Mouse (Mus musculus) neural tube, embryonic 10.5 days (tissue): Measurements from ENCODE around the gene Zscan4e.
"Not testable (repeated sequence)": the region's sequence is repeated elsewhere in the genome, so short reads cannot be mapped to it uniquely, and the experiment has no call there.

Experiments
- DNase-seq: peaks from one replicate; pipeline ENCODE4 v3.0.0-alpha.2; 2017; ENCODE audit warnings: low spot score; ENCODE audit errors: extremely low spot score

Zscan4e gene

DNA sequence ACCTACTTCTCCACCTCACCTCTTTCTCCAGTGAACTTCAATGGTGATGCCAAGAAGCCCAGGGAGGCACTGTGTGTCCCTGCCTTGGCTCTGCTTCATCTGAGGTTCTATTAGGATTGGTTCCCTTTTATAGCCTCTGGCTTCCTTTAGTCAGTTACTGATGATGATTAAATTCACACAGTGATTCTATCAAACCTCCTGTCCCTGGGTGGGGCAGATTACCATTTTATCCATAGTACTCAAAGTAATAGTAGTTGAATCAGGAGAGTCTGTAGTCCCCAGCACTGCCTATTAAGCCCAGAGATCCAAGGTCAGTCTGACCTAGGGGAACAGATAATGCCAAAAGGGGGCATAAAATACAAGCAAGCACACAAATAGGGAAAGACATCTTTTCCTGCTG lies at the start of gene Zscan4e:
Gene Zscan4e (minus strand): TSS at position 101 of the 400 bp plus-strand sequence.
- not testable (repeated sequence) for DNase-seq
